Mouse (Mus musculus) spleen, postnatal 4 days (tissue): ENCODE measurements around the gene Ssh1.
A peak's percentile ranks its signal among the peaks of the same experiment; 100 is the strongest.

Experiments
- DNase-seq, 2 experiments: peaks; one replicate each; pipeline ENCODE4 v3.0.0; 2022; ENCODE audit warnings: low spot score in 2 of 2

Gene Ssh1

GRCm38 (mm10) chr5:113993031-113993486, 635 bp downstream of the Ssh1 start:
- DNase-seq, result peak in 1 of 2 experiments; percentile 78

DNA sequence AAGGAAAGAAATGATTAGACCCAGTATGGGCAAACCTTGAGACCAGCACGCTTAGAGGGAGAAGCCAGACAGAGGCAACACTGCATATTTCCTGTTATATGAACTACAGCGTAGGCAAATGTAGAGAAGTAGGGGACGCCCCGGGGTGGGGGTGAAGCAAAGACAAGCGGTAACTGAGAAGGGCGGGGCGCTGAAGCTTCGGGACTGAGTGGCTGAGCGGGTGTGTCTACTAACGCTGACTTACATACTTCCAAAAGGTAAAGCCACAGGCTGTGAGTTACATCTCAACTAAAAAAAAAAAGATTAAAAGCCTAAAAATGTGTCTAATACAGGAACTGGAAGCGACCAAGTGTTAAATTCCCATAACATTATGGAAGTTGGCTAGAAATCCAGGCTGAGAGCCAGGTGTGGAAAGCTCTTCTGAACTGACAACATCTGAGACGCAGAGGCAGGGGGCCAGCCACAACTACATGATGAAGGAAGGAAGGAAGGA, 1.3 kb downstream of the Ssh1 start:
- DNase-seq, result peak; percentile 84 to 90

- DNase-seq, result no peak
These were observed 2.6 kb downstream of the Ssh1 start for GRCm38 (mm10) chr5:113991141-113991540.

DNA sequence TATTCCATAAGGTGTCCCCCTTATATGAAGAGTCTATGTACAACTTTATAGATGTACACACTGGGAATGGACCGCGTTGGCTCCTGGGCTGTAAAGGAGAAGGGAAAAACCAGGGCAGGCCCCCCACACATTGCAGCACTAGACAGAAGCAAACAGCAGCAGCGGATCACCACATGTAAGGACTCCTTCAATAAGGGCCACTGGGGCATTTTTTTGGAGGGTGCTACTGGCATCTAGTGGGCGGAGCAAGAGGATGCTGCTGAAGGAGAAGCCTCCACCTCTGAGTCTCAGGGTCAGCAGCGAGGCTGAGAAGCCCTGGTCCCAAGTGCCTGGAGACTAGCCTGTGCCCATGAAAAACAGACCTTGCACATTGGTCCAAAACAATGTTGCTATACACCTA, 3.1 kb downstream of the Ssh1 start:
- DNase-seq, result peak; percentile 54 to 70

GRCm38 (mm10) chr5:113989437-113990024, 4.2 kb downstream of the Ssh1 start:
- DNase-seq, result peak; percentile 79 to 82

DNA sequence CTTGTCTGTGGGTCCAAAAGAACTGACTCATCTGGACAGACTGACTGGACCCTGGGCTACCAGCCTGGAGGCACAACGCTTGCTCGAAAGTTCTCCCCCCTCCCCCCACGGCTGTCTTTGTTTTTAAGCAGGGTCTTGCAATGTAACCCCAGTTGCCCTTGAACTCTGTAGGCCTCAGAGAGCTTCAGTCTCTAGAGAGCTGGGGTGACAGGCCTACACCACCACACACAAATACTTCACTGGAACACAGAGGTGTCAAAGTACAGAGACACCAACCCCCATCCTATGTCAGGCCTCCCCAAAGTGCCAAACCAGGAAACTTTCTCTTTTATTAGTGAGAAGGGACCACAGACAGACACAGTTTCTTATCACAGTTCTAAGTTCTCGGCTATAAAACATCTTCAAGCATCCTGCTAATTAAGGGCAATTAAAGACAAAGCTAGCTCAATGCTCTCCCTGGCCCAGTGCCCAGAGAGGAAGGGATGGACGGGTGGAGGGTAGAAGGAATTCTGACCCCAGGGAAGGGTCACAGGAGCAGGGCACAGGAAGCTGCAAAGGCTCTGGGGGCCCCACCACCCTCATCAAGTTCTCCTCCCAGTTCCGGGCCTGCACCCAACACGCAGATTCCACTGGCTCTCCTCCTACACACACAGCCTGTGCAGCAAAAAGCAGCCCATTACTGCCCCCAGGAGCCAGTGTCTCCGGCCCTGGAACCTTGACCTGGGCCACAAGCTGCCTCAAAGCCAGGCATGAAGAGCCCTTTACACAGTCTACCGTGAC, 7.3 kb downstream of the Ssh1 start:
- DNase-seq, result peak in 1 of 2 experiments; percentile 72

DNA sequence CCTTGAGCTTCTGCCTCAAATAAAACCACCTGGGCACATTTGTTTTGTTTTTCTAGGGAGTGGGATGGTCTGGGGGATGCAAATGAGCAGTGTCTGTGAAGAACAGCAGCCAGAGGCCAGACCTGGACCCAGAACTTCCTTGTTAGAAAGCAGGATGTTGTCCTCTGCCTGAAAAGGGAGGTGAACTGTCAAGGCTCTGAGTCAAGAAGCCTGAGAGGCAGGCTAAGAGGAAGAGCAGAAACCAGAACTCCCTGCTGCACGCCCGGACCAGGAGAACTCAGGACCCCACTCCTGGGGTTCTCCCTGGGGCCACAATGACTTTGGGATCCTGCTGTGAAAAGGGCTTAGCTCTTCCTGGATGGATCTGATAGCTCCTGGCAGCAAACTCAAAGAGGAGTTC, 8.0 kb downstream of the Ssh1 start:
- no peak for DNase-seq

DNA sequence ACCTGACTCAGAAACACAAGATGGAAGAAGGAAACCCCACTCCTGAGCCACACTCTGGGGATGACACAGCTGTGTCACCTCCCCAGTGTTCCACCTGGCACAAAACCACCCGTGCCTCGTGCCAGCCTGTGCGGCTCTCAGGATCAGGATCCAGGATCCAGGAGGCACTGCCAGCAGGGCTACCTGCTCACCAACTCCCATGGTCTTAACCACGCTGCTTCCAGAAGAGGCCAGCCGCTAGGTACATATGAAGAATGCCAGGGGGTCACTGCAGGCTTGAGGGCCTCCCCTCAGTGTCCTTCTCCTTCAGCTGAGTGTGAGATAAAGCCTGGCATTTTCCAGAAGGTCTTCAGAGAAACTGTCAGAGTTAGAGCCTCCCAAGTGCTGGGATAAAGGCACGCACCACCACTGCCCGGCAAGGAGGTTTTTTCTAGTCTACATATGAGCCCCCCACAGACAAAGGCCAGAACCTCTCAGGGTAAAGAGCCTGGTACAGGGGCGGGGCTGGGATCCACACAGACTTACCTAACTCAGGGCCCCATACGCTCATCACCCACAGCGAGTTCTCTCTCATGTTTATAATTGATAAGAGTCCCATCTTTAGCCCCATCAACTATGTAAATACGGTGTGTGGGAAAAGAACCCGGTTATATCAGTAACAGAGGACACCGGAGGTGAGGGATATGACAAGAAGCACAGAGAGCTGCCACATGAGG, 9.5 kb downstream of the Ssh1 start:
- DNase-seq, result peak; percentile 60 to 74

- DNase-seq, result no peak
These were observed 10.2 kb downstream of the Ssh1 start for GRCm38 (mm10) chr5:113983541-113983940.

DNA sequence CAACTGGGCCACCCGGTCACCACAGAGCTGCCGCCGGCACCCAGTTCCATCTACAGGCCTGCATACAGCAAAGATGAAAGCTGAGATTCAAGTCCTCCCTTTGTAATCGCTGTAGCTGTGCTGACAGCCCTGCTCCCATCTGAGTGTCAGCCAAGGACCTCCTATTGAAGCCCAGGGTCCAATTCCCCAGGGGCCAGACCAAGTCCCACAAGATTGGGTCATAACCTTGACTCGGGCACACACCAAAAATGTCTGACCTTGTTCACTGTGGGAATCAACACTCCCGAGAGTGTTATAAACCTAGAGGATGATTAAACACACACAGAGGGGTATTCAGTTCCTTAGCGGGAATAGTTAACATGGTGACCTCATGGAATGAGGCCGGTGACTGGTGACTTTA, 11.9 kb downstream of the Ssh1 start:
- DNase-seq, result no peak

GRCm38 (mm10) chr5:113981171-113981570, 12.5 kb downstream of the Ssh1 start:
- DNase-seq, result no peak

- DNase-seq, result no peak
These were observed 13.2 kb downstream of the Ssh1 start for GRCm38 (mm10) chr5:113980511-113980910.

GRCm38 (mm10) chr5:113977309-113977708, 16.4 kb downstream of the Ssh1 start:
- DNase-seq, result peak in 1 of 2 experiments; percentile 52

- DNase-seq, result no peak
These were observed 17.1 kb downstream of the Ssh1 start for GRCm38 (mm10) chr5:113976597-113976996.

GRCm38 (mm10) chr5:113975538-113976215, 18.0 kb downstream of the Ssh1 start:
- DNase-seq, result peak in 1 of 2 experiments; percentile 43

- DNase-seq, result peak in 1 of 2 experiments; percentile 68
These were observed 19.1 kb downstream of the Ssh1 start for GRCm38 (mm10) chr5:113974576-113974975.

DNA sequence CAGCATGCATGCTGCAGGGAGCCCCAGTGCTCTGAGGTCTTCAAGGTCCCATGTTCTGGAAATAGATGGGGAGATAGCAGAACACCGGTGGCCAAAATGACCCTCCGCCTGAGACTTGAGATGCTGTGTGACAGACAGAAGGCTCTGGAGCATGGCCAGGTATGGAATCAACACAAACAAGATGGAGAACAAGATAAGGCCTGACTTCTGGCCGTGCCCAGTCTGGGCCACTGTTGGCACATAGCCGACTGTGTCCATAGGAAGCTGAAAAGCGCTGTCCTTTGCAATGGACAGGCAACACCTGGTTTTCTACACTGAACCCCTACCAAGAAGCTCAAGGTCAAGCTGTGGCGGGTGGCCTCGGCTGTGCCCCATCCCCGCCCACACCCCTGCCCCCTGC, 19.9 kb downstream of the Ssh1 start:
- DNase-seq, result no peak

GRCm38 (mm10) chr5:113972589-113973515, 20.8 kb downstream of the Ssh1 start:
- DNase-seq, result peak in 1 of 2 experiments; percentile 61

DNA sequence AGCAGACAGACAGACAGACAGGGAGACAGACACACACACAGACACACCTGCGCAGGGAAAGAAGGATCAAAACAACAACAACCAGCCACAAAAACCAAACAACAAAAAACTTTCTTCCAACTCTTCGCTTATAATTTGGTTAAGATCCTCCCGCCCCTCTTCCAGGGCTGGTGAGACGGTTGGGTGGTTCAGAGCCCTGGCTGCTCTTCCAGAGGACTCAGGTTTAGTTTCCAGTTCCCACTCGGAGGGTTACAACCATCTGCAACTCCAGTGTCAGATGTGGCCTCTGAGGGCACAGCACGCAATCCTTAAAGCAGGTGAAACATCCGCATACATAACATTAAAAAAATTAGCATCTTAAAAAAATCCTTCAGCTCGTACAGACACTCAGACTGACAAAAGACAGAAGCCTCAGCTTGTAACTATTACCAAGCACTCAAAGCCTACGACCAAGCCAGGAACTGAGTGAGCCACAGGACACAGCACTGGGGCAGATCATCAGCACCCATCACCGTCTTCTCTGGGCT, 22.2 kb downstream of the Ssh1 start:
- DNase-seq, result no peak

DNA sequence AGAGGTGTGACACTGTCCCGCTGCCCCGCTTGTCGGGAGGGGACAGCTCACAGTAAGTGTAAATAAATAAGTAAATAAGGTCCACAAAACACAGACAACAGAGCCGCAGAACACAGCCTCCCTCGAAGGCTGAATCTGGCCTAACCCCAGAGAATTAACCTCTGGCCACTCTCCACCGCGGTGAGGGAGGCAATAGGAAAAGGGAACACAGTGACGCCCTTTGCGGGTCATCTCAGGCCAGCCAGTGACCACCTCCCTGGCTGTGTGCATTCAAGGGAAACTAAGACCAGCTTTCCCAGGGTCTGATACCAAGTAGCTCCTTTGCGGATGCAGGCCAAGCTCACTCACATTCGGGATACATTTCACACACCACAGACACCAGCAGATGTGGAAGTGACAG, 25.3 kb downstream of the Ssh1 start:
- DNase-seq, result no peak
